Mouse (Mus musculus): ENCODE measurements around the gene Zfp651.

- no peak for TF ChIP-seq MAFK (IDR thresholded peaks at IDR 0.05; ENCODE audit: insufficient read depth, low read depth, low read length)
- TF ChIP-seq CHD2 (IDR thresholded peaks at IDR 0.05; ENCODE audit: low read depth, low read length): no peak
- no peak for TF ChIP-seq HCFC1 (IDR thresholded peaks at IDR 0.05; ENCODE audit: borderline replicate concordance, insufficient read depth, low read length)
- no peak for TF ChIP-seq ZNF384 (IDR thresholded peaks at IDR 0.05; ENCODE audit: low read depth, low read length)
Observed at GRCm38 (mm10) chr9:121754624-121755023, 4.5 kb upstream of the Zfp651 start.
